Mouse (Mus musculus) neural tube, embryonic 11.5 days (tissue): ENCODE results near the gene Manbal. TPM values are rescaled to one million over a fixed set of nuclear protein-coding genes. Genes with fewer than 3 reads are reported as not detected.
A peak's percentile ranks its signal among the peaks of the same experiment; 100 is the strongest.

Experiments used
- ATAC-seq: fragments of 200-750 bp; cut with Nextera tagmentation; 2 replicates; pipeline ENCODE4 v1.8.0; 2017; ENCODE audit warnings: moderate number of reproducible peaks, mild to moderate bottlenecking, moderate TSS enrichment, moderate library complexity; ENCODE audit not compliant: insufficient read depth, low FRiP score, low TSS enrichment
- DNase-seq: peaks from one replicate; pipeline ENCODE4 v3.0.0-alpha.2; 2015; ENCODE audit warnings: low spot score
- H3K27ac ChIP-seq: fragments of 300-500 bp; sonication (generic); 2 replicates; pipeline ENCODE4 v1.5.1; 2014; ENCODE audit warnings: low read depth, mild to moderate bottlenecking, low read length
- H3K27me3 ChIP-seq: fragments of 300-500 bp; sonication (generic); 2 replicates; pipeline ENCODE4 v1.6.1; 2014; ENCODE audit warnings: mild to moderate bottlenecking, low read length, mixed read lengths; ENCODE audit not compliant: control insufficient read depth, insufficient read depth
- H3K36me3 ChIP-seq: fragments of 300-500 bp; sonication (generic); 2 replicates; pipeline ENCODE4 v1.6.1; 2014; ENCODE audit warnings: mild to moderate bottlenecking, low read length, moderate library complexity, mixed read lengths; ENCODE audit not compliant: control insufficient read depth, insufficient read depth
- H3K4me1 ChIP-seq: fragments of 300-500 bp; sonication (generic); 2 replicates; pipeline ENCODE4 v1.6.1; 2014; ENCODE audit warnings: low read length, mixed read lengths; ENCODE audit not compliant: control insufficient read depth, insufficient read depth
- H3K4me2 ChIP-seq: fragments of 300-500 bp; sonication (generic); 2 replicates; pipeline ENCODE4 v1.6.1; 2014; ENCODE audit warnings: low read depth, mild to moderate bottlenecking, moderate library complexity
- H3K4me3 ChIP-seq: fragments of 300-500 bp; sonication (generic); 2 replicates; pipeline ENCODE4 v1.5.1; 2014; ENCODE audit warnings: low read depth, low read length
- H3K9ac ChIP-seq: fragments of 300-500 bp; sonication (generic); 2 replicates; pipeline ENCODE4 v1.6.1; 2014; ENCODE audit warnings: mild to moderate bottlenecking, low read length
- H3K9me3 ChIP-seq: fragments of 300-500 bp; sonication (generic); 2 replicates; pipeline ENCODE4 v1.6.1; 2016; ENCODE audit warnings: low read length; ENCODE audit not compliant: control insufficient read depth
- WGBS: fragments of 180-500 bp; shearing (Covaris S2); extraction: QIAGEN DNeasy Blood & Tissue Kit; methylation state at CpG from one replicate; pipeline ENCODE4 v1.1.7; 2014; 5-methylcytosine and 5-hydroxymethylcytosine counted together
- polyA plus RNA-seq: library from polyadenylated mRNA; unstranded; fragments of >200 nt; fragmentation: Nextera tagmentation; extraction: Ambion mirVana; gene quantifications from 2 replicates; pipeline ENCODE4 v1.2.1, GENCODE M21; 2014

Manbal gene
- polyA plus RNA-seq, 1 experiment from 2014 or later = 34.9 TPM

DNA sequence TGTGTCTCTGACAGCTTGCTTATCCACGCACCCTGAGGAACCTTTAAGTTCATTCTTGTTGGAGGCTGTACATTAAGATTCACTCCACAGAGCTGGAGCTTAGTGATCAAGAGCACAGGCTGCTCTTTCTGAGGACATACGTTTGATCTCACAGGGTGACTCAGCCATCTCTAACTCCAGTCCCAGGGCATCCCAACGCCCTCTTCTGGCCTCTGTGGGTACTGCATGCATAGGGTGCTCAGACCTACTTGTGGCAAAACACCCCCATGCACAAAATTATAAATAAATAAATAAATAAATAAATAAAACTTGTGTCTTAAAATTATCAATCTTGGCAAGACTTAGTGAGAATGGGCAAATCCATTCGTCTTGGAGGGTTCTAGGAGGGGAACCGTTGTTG lies 28.7 kb upstream of the Manbal start:
- Histone ChIP-seq H3K9ac (no peak overlapping the region), H3K4me2 (no peak overlapping the region), H3K9me3 (no peaks in the 10 kb centered on the region), H3K27me3 (no peaks in the 10 kb centered on the region), H3K4me1 (peaks cover 10% of the 10 kb centered on the region; the same call in 1 of the 2 replicates), H3K27ac (no peak overlapping the region), H3K36me3 (no peaks in the 10 kb centered on the region), H3K4me3 (no peak overlapping the region)
- 35% methylated on average over 5 of the region's 5 CpGs for WGBS
- ATAC-seq = no peak
- peak; percentile 72 for DNase-seq

DNA sequence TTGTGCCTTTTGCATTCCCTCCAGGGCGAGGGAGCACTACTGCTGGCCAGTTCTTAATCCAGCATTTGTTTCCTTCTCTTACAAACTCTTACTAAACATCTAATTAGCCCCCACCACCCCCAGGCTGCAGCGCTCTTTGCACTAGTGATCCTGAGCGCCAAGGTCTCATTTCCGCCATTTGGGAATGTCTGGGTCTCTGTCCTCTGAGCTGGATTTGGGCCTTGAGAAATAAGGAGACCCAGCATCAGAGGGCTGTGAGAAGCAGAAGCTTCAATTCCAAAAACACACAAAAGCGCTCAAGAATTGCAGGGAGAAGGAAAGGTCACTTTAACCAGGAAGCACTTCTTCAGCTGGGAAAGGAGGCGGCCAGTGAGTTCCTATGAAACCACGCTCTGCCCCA lies 27.9 kb upstream of the Manbal start:
- H3K36me3 ChIP-seq = no peaks in the 10 kb centered on the region
- H3K4me3 ChIP-seq = no peak overlapping the region
- 0 out of 2 replicates have a peak overlapping the region, but pooled peaks have one; percentile 2 for H3K9ac ChIP-seq
- DNase-seq (no peak), ATAC-seq (no peak)
- no peaks in the 10 kb centered on the region for H3K27me3 ChIP-seq
- 82% methylated on average over 7 of the region's 7 CpGs for WGBS
- H3K4me2 ChIP-seq = no peak overlapping the region
- H3K9me3 ChIP-seq = no peaks in the 10 kb centered on the region
- H3K27ac ChIP-seq = peak overlapping the region; percentile 77
- peaks cover 10% of the 10 kb centered on the region; the same call in 1 of the 2 replicates for H3K4me1 ChIP-seq

DNA sequence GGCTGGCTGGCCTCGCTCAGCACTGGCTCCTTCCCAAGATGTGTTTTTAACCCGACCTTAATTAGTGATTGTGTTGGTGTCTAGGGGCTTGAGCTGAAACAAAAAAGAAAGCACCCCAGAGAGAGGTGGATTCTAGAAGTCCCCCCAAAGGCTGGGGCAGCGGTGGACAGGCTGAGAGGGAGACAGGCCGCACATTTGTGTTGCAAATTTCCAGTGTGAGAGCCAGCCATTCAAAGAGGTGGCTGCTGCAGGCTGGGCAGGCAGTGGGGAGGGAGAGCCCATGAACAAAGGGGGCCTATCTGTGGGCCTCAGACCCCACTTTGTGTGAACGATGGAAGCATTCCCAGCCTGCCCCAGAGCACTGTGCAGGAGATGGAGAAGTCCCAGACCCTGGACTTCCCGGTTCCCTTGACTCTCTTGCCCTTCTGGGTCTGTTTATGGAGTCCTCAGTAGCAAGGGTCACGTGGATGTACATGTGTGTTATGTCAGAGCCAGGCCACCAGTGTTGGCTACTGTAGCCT lies 27.1 kb upstream of the Manbal start:
- Histone ChIP-seq H3K4me3 (no peak overlapping the region), H3K9ac (peak overlapping the region; percentile 38), H3K4me2 (no peak overlapping the region), H3K9me3 (no peaks in the 10 kb centered on the region), H3K27ac (peak overlapping the region; percentile 77), H3K4me1 (peaks cover 10% of the 10 kb centered on the region; the same call in 1 of the 2 replicates), H3K36me3 (no peaks in the 10 kb centered on the region), H3K27me3 (no peaks in the 10 kb centered on the region)
- ATAC-seq (peak; percentile 51; the same call in 1 of the 2 replicates), DNase-seq (peak; percentile 53)
- 30% methylated on average over 7 of the region's 7 CpGs for WGBS

DNA sequence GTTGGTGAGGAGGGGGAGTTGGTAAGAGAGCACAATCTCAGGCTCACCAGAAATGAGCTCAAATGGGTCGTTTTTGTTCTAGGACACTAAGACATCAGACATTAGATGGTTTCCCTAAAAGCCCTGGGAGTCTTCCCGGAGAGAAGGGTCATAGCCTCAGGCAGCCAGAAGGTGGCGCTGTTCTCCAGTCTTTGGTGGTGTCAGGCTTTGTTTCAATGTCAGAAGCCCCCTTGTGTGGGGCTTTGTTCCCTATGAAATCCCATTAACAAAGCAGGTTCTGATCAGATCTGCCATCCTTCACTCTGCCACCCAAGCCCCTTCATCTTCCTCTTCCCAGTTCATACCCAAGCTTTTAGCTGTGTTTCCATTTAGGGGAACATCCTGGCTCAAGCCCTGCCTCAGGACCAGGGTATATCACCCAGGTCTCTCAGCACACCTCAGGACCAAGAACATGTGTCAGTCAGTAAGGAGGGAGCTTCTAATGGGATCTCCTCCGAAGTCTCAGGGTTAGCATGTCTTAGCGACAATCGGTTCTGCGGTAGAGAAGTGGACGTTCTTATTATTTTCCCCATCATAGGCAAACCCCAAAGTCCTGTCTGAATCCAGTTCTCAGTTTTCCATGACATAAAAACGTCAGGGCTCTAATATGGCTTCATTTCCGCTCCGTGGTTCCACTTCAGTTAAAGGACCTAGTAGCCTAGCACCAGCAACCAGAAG lies 25.7 kb upstream of the Manbal start:
- H3K4me1 ChIP-seq = peaks cover 10% of the 10 kb centered on the region; the same call in 1 of the 2 replicates
- WGBS = 47% methylated on average over 11 of the region's 11 CpGs
- peak; percentile 39; the same call in 1 of the 2 replicates for ATAC-seq

DNA sequence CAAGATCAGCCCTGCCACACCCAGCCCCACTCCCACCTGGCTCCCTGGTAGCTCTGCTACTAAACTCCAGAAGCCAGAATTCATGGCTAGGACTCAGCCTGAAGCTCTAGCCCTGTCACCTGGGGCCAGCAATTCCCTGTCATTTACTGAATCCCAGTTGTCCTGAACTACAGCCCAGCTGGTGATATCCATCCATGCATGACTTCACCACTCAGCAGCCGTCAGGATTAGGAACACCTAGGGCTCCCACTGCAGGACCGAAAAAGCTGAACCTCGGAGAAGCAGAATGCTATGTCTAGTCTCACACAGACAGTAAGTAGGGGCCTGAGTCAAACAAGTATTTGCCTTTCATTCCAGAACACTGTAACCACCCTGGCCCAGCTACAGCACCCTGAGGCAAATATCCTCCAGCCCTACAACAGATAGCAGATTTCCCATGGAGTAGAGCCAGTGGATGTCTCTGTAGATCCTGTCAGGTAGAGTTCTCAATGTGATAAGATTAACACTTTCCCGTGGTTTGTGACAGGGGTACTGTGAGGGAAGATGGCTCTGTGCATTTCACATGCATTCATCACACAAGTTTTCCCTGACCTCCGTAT lies 25.0 kb upstream of the Manbal start:
- no peak overlapping the region for H3K9ac ChIP-seq
- DNase-seq (no peak), ATAC-seq (peak; percentile 13; the same call in 1 of the 2 replicates)
- H3K4me2 ChIP-seq = no peak overlapping the region
- 57% methylated on average over 5 of the region's 5 CpGs for WGBS
- H3K27ac ChIP-seq = peak overlapping the region; percentile 58
- no peak overlapping the region for H3K4me3 ChIP-seq
- peaks cover 10% of the 10 kb centered on the region; the same call in 1 of the 2 replicates for H3K4me1 ChIP-seq
- H3K9me3 ChIP-seq = no peaks in the 10 kb centered on the region
- no peaks in the 10 kb centered on the region for H3K36me3 ChIP-seq
- no peaks in the 10 kb centered on the region for H3K27me3 ChIP-seq

More for the DNA sequence above, 25.7 kb upstream of the Manbal start:
- DNase-seq = peak; percentile 87
- Histone ChIP-seq H3K4me2 (no peak overlapping the region), H3K36me3 (no peaks in the 10 kb centered on the region), H3K4me3 (no peak overlapping the region), H3K27ac (peak overlapping the region; percentile 58), H3K9me3 (no peaks in the 10 kb centered on the region), H3K27me3 (no peaks in the 10 kb centered on the region), H3K9ac (peak overlapping the region; percentile 64)

DNA sequence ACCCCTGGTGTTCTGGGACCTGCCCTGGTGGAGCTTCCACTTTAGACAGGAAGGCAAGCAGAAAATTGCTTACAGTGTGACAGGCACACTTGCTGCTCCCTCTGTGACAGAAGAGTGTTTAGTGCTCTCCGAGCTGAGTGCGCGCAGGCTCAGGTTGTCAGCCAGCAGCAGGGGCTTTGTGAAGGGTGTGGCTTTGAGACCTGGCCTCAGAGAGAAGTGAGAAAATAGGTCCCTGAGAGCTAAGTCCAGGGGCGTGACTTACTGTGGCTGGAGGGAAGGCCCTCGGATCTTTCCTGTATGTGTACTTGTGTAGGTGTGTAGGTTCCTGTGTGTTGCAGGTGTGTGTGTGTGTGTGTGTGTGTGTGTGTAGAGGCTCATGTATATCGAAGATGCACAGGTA lies 24.1 kb upstream of the Manbal start:
- no peaks in the 10 kb centered on the region for H3K9me3 ChIP-seq
- no peak for DNase-seq
- peaks cover 10% of the 10 kb centered on the region; the same call in 1 of the 2 replicates for H3K4me1 ChIP-seq
- H3K4me3 ChIP-seq = no peak overlapping the region
- H3K4me2 ChIP-seq = no peak overlapping the region
- 64% methylated on average over 6 of the region's 6 CpGs for WGBS
- no peaks in the 10 kb centered on the region for H3K36me3 ChIP-seq
- no peak overlapping the region for H3K9ac ChIP-seq
- H3K27ac ChIP-seq = no peak overlapping the region
- H3K27me3 ChIP-seq = no peaks in the 10 kb centered on the region
- ATAC-seq = no peak

DNA sequence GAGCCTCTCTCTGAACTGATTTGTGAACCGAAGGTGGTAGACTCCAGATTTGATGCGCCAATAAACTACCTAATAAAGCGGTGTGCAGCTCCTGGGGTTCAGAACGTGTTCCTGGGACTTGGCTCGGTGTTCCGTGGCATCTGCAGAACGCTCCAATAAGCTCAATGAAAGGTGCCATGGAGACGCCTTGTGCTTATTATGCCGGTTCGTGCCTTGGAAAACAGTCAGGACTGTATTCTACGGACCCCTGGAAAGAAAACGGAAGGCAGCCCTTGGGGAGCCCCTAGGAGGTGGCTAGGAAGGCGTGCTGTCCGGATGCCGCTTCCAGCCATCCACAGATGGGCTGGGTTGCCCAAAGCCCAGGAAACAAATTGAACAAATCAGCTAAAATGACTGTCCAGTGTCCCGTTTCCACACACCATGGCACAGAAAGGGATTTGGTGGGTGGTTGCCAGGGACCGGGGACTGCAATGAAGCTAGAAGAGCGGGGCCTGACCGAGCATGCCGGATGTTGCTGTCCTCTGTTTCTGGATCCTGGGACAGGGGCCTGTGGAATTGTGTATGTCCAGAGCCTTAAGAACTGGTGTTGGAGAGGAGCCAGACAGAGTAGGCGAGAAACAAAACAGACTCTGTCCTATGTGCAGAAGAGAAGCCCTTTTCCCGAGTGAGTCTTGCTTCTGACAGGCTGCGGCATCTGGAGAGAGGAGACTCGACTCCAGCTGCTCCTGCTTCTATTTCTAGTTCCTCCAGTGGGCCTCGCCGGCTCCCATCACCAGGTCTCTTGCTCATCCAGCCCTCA lies 19.8 kb upstream of the Manbal start, which contains the start of gene Ghrh:
Gene Ghrh, minus strand, starts transcription at position 146 of the 799 bp plus-strand sequence.
- Histone ChIP-seq H3K9me3 (no peaks in the 10 kb centered on the region), H3K27ac (no peak within 1 kb of the TSS), H3K4me3 (no peak within 1 kb of the TSS), H3K27me3 (no peaks in the 10 kb centered on the region), H3K36me3 (no peaks in the 10 kb centered on the region), H3K9ac (no peak within 1 kb of the TSS), H3K4me1 (0 out of 2 replicates have a peak, but pooled peaks cover under 1% of the 10 kb centered on the region), H3K4me2 (no peak within 1 kb of the TSS)
- ATAC-seq (no peak), DNase-seq (peak; percentile 16)
- 79% methylated on average over 26 of the region's 26 CpGs for WGBS

DNA sequence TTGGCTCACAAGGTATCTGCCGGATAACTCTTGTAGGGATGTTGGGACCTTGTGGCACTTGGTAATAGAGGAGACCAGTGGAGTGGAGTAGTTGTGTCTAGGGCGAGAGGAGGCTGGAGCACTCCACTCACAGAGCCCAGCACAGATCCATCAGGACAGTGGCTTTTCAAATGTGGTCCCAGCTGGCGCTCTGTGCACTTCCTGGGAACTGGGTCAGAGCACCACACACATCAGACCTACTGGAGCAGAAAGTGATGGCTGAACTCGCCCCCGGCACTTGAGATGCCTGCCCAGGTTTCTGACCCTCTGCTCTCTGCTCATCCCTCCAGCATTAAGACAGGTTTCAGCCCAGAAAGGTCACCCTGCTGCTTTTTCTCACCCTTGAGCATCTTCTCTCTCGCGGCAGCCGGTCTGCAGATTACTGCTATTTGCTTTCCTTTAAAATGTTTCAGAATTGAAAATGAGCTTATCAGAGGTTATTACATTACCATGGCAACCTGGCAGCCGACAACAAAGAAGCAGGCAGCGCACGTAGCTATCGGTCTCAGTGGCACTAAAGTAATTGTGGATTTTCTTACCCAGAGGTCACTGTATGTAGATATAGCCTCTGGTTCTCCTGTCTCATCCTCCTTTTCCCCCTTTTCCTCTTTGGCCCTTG lies 18.1 kb upstream of the Manbal start:
- H3K36me3 ChIP-seq = no peaks in the 10 kb centered on the region
- H3K27ac ChIP-seq = 0 out of 2 replicates have a peak overlapping the region, but pooled peaks have one; percentile 11
- H3K27me3 ChIP-seq = no peaks in the 10 kb centered on the region
- H3K4me2 ChIP-seq = no peak overlapping the region
- ATAC-seq (no peak), DNase-seq (peak; percentile 29)
- no peaks in the 10 kb centered on the region for H3K4me1 ChIP-seq
- no peak overlapping the region for H3K4me3 ChIP-seq
- H3K9me3 ChIP-seq = no peaks in the 10 kb centered on the region
- no peak overlapping the region for H3K9ac ChIP-seq
- WGBS = 64% methylated on average over 12 of the region's 12 CpGs
